Mouse (Mus musculus): ENCODE measurements around the gene Sytl3.
"Not testable (repeated sequence)": the region's sequence is repeated elsewhere in the genome, so short reads cannot be mapped to it uniquely, and the experiment has no call there.

Gene Sytl3

DNA sequence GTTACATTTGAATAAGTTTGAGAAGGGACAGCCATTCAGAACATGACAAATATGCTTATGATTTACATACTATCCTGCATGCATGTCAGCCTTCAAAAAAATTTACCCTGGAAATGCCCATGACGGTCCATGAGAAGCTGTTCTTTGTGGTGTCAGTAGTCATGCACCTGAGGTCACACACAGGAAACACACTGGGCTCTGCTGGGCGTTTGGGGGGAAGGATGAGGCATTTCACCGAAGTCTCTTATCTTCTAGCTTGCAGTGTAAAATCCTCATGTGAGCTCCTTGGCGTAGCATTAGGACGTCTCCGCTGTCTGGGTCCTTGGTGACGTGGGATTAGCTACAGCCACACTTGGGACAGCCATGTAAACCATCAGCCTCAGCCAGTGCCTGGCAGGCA lies at the start of gene Sytl3:
Sytl3 (plus strand) TSS at position 293 of the 400 bp plus-strand sequence.
- DNase-seq (ENCODE audit: low read depth, low spot score), result not testable (repeated sequence)

DNA sequence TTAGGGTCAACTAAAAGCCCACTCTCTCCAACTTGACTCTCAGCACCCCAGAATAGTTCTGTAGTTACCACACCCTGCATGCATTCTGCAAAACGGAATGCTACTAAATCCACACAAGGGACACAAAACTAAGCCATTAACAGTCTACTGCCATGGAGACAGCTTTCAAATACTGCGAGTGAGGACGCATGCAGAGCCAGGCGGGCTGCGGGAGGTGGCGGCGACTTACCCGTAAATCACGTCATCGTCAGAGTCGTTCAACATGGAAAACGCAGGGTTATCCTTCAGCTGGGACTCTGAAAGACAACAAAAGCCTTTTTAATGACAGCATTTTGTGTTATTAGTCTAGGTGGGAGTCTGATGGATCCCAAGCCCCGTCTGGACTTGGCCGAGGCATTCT lies 45.4 kb upstream of the Sytl3 start:
- DNase-seq (ENCODE audit: low read depth, low spot score), result not testable (repeated sequence)

DNA sequence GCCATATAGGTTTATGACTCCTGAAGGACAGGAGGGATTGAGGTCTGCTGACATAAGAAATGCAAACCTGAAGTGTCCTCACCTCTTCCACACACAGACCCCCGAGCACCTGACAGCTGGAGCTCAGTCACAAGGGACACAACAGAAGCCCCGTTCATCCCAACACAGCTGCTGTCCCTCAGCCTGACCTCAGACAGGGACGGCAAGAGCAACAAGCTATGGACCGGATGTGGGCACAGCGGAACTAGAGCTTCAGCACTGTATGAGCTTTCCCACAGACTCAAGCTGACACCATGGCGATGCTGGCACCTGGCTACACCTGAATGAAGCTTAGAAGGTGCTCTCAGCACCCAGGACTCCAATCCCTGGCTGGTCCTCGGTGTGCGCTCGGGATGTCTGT lies 44.6 kb upstream of the Sytl3 start:
- DNase-seq (ENCODE audit: low read depth, low spot score), result not testable (repeated sequence)

DNA sequence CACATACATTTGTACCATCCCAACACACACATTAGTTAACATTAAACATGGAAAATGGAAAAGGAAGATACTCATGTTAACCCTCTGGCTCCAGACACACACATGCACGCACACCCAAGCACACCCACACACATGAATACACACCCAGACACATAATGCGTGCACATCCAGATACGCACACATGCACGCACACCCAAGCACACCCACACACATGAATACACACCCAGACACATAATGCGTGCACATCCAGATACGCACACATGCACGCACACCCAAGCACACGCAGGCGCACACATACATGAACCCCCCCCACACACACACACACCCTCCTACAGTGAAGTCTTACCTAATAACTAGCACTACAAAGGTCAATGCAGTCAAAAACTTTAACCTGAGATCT lies 42.2 kb upstream of the Sytl3 start:
- not testable (repeated sequence) for DNase-seq (ENCODE audit: low read depth, low spot score)

DNA sequence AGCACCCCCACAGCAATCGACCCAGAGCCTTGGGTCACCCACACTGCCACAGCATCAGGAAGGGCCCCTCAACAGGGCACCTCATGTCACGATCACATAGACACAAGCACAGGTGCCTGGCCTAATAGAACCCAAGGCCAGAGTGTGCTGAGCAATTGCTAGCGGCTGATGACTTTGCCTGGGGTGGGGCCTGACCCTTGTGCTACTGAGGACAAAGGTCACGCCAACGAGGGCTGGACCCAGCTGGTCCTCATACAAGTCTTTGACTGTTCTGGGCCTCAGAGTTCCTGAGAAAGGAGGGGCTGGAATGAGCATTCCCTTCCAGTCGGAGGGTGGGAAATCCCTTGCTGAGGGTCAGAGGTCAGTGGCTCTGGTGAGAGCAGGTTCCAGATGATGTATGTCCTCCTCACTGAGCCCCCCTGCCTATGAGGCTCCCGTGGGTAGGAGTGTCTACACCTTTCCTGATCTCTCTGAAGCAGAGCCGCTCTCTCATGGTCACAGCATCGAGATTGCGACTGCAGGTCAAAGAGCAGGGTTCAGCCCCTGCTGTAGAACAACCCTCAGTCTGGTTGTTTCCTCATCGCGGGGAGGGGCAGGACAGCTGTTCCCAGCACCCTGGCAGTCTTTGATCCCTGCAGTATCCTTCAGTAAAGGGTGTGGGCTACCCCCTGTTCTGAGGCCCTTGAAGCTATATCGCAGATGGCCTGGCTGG lies 41.0 kb upstream of the Sytl3 start:
- not testable (repeated sequence) for DNase-seq (ENCODE audit: low read depth, low spot score)

DNA sequence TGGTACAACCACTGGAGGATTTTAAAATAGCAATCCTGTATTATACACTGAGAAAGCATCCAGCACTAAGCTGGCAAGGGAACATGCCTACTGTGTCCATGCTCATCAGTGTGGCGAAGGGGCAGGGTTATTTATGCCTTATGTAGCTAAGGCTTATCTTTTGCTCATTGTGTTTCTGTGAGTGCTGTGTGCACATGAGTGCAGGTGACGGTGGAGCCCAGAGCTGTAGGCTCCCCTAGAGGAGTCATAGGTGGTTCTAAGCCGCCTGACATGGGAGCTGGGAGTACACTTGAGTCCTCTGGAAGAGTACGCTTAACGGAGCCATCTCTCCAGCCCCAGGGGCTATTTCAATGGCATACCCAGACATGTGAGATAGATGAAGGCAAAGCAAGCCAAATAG lies 39.6 kb upstream of the Sytl3 start:
- DNase-seq (ENCODE audit: low read depth, low spot score), result not testable (repeated sequence)

DNA sequence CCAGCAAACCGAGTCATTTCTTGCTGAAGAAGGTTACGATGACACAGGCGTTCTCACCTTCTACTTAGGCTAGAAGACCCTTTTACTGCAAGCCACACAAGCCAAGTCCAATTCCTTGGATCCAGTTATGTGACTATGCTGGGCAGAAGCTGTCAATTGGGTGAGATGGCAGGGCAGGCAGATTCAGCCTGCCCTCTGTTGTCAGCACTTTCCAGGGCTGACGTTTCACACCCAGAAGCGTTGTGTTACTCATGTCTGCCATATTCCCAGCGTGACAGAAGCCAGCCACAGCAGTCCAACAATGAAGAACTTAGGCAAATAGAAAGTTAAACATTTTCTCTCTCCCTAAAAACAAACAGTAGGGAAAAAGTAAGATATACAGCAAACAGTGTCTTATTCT lies 38.9 kb upstream of the Sytl3 start:
- not testable (repeated sequence) for DNase-seq (ENCODE audit: low read depth, low spot score)

DNA sequence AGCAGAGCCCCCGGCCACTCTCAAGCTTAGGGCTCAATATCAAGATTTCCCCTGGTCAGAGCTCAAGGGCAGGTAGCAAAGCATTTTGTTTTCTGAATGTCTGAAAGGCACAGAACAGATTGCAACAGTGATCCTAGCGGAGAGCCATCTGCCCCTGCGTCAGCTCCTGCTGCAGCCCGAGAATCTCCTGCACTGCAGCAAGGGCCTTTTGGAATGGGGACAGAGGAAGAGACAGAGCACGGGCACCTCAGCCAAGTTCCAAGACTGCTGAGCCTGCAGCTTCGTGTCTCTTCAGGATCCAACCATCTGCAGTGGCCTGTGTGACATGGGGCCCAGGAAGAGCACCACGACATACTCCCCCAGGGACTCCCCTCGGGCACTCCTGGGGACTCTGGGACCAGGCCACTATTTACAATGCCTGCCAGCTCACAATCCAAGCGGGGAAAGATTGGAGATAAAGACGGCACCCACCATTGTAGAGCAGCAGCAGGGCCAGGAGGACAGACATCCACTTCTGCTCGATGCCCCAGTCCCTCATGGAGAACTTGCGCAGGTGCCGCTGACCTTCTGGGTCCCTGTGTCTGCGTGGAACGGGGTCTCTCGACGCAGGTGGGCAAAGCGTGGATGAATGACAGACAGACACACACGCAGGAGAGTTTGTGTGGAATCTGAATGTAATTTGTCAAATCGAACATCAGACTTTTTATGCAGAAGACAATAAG lies 38.0 kb upstream of the Sytl3 start:
- not testable (repeated sequence) for DNase-seq (ENCODE audit: low read depth, low spot score)

DNA sequence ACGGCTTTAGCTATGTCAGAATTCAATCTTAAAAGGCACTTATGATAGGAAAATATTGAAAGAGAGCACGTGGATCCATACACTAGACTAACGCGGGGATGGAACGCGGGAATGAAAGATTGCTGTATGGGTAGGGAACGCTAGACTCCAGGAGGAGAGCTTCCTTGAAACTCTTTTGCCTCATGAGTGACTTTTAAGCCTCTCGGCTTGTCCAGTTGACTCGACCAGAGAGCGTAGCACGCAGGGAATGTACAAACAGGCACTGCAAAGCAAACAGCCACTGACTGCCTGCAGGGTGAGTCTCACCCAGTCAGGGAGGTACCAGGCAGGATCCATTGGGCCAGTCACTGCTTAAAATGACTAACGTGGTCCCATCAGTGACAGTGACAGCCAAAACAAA lies 36.9 kb upstream of the Sytl3 start:
- DNase-seq (ENCODE audit: low read depth, low spot score), result not testable (repeated sequence)

DNA sequence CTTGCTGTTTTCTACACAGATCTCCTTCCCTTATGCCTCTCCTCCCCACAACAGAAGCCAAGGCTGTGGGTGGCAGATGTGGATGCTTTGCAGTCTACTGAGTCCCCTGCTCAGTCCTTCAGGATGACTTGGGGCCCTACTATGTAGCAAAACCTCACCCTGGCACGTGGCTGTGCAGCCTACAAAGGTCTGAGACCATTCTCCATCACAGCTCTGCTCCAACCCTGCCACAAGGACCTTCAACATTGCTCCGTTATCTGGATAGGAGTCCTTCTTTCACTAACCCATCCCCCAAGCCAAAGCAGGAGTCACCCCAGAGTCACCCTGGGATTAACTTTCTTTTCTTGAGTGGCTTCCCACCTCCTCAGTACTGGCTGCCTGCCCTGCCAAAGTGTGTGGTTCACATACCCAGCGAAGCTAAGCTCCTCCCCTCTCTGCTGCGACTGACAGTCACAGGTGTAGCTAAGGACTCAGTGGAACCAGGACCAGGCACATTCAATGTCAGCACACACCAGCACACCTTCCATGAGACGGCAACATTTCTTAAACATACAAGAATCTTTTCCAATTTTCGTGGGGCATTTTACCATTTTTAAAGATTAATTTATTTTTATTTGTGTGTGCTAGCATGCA lies 33.9 kb upstream of the Sytl3 start:
- DNase-seq (ENCODE audit: low read depth, low spot score), result not testable (repeated sequence)

DNA sequence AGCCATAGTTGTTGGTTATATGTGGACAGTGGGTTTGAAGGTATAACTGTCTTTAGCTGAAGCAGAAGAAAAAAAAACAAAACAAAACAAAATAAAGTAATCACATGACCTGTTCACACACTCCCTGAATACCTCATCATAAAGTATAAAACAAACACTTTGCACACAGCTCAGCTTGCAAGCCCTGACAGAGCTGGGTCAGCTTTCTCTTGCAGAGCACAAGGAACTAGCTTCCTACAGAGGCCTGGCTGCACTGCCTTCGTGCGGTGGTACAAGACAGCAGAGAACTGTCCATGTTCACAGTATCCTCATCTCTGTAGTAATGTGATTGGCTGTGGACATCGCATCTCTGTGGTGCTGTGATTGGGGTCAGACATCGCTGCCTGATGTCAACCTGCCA lies 28.5 kb upstream of the Sytl3 start:
- not testable (repeated sequence) for DNase-seq (ENCODE audit: low read depth, low spot score)

DNA sequence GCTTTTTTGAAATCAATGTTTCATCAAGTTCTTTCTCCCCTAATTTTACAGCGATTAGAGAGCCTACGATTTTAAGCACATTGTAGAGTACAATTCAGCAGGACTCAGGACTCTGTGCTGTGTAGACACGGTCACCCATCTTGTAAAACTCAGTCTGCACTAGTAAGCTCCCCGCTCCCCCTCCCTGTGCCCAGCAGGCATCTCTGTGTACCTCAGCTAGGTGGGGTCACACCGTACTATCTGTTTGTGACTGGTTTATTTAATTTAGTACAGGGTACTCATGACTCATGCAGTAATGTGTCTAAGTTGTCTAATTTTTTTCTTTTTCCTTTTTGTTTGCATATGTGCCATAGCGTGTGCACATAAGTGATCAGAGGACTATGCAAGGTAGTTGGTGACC lies 26.0 kb upstream of the Sytl3 start:
- not testable (repeated sequence) for DNase-seq (ENCODE audit: low read depth, low spot score)

DNA sequence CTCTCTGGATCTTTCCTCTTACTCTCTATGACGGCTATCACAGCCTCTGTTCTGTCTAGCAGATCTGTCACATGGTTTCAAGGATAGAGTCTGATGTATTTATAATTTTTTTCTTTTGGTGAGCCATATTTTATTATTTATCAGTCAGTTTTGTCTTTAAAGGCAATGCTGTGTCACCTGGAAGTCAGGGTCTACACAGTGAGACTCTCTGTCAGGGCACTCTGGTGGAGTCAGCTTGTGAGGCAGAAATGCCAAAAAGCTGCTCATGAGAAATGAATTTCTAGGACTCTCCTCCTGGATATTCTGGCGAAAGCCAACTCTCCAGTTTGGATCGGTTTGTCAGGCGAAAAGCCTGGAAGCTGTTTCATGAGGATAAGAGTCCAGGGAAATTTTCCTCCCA lies 23.1 kb upstream of the Sytl3 start:
- DNase-seq (ENCODE audit: low read depth, low spot score), result not testable (repeated sequence)

DNA sequence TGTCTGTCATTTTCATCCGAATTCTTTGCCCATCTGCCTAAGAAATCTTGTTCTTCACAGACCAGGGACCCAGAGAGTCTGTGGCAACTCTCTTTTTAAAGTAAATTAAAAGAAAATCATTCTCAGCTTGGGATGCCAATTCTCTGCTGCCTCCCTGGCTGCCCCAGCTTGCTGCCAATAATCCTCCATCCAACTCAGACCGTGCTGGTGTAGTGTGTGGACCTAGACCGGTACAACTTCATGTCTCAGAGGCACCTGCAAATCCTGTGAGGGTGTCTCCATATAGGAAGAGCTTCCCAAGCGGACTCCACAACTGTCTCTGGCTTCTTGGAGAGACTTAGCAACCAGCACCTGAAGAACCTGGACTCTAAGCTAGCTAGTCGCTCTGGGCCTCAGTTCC lies 22.0 kb upstream of the Sytl3 start:
- no peak for DNase-seq (ENCODE audit: low read depth, low spot score)

DNA sequence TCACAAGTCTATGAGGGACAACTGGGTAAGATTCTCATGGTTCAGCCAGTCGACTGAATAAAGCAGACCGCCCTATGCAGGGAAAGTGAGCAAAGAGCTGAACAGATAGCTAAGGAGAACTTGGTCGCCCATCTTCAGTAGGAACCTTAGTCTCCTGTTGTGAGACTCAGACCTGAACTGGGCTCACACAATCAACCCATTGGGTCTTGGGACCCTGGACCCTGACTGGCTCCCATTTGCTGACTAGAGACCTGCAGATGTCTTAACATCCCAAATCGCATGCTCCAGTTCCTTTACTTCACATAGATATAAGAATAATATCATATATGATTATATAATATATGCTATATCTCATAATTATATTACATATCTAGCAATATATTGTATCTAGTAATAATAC lies 21.5 kb upstream of the Sytl3 start:
- not testable (repeated sequence) for DNase-seq (ENCODE audit: low read depth, low spot score)

DNA sequence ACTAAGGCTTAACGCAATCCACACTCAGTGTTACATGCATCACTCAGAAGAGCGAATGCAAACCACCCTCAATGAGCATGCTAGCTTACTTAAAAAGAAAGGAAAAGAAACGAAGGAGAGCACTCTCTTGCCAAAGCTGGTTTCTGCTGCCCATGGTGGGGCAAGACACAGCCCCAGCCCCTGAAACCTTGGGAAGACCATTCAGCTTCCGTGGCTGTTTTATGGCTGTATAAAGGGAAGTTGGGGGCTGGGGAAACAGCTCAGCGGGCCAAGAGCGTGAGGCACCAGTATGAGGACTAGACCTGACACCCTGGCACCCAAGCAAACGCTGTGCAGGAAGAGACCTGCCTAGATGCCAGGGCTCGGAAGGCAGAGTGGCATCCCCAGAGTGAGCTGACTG lies 20.4 kb upstream of the Sytl3 start:
- not testable (repeated sequence) for DNase-seq (ENCODE audit: low read depth, low spot score)

DNA sequence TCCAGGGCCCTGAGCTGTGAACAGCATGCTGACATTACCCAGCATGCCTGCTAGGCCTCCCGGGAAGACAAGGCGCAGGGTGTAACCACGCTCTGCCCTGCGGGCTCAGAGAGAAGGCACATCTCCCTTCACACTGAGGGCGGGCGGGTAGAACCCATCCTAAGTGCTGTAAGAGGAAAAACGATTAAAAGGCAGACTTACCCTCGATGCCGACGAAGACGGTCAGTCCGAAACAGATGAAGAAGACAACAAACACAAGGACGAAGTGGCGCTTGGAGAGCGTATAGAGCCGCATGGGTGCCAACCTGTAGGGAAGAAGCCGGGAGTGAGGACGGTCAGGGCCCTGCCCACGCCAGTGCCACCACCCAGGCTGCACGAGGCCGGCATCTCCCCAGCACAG lies 19.4 kb upstream of the Sytl3 start:
- not testable (repeated sequence) for DNase-seq (ENCODE audit: low read depth, low spot score)

DNA sequence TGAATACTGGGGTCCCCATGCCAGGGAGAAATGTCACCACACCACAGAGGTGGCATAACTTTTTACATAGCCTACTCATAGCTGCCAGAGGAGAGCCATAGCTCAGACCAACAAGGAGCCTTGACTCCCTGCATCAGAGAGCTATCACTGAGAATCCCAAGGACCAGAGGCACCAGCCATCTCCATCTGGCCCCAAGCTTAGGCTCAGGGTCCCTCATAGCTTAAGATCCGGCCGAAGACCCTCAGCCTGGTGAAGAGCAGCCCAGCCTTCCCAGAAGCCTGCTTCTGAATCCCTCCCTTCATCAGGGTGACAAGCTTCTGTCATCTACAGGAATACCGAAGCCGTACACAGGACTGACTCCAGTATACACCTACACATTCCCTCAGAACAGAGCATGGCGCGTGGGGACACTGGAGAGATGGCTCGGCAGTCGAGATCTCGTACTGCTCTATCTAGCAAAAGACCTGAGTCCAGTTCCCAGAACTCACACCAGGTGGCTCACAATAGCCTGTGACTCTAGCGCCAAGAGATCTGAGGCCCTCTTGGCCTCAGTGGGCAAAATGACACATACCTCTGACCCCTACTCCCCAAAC lies 18.8 kb upstream of the Sytl3 start:
- not testable (repeated sequence) for DNase-seq (ENCODE audit: low read depth, low spot score)

DNA sequence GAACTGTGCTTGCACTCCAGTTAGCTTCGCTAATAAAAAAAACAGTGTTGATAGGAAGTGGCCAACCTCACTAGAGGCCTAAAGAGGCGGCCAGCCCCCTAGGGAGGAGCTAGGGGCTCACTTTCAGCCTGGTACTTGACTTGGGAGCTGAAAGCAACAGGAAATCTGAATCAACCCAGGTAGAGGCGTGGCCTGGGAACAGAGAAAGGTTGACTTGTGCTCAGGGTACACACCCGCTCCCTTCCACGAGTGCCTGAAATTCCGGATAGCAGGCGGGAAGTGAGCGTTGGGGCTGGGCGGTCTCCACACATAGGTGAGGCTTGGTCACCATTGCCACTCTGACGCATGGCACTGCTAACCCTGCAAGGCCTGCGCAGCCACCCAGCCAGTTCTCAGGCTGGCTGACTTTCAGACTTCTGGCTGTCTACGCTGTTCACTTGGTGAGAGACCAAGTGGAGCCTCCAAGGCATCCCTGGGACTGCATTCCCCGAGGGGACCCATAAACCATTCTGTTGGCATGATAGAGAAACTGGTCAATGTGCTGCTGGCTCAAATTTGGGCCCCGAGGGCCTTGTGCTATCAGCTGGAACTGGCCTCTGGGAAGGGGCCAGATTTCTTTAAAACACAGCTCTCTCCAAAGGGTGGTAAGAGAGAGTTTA lies 18.0 kb upstream of the Sytl3 start:
- not testable (repeated sequence) for DNase-seq (ENCODE audit: low read depth, low spot score)

DNA sequence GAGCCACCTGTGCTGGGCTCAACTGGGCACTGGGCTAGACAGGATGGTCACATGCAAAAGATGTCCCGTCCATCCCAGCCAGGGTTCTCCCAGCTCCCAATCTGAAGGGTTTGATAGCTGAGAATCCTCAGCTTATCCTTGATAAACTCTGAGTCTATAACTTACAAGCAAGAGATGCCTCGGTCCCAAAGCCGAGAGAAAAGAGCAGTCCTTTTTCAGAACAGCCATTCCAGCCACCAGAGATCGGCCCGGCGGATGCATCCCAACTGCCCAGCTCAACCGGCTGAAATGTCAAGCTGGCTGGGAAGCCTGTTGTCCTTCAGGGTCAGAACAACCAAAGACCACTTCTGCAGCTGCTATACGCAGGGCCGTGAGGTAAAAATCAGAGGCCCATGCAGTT lies 14.7 kb upstream of the Sytl3 start:
- not testable (repeated sequence) for DNase-seq (ENCODE audit: low read depth, low spot score)

DNA sequence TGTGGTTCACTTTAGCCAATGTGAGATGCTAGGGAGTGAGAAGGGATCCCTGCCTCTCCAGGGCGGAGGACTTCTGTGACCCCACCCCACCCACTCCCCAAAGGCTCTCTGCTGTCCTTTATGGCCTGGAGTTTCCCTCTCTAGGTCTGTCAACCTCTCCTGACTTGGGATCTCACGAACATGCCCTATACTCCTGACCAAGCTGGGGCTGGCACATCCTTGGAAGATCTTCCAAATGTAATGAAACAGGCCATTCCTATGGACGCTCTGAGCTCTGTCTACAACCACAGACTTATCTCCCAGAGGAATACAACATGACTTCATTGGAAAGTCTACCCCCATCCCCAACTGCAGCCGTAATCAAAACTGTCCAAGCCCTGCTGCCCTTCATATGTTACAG lies 14.2 kb upstream of the Sytl3 start:
- DNase-seq (ENCODE audit: low read depth, low spot score), result not testable (repeated sequence)

DNA sequence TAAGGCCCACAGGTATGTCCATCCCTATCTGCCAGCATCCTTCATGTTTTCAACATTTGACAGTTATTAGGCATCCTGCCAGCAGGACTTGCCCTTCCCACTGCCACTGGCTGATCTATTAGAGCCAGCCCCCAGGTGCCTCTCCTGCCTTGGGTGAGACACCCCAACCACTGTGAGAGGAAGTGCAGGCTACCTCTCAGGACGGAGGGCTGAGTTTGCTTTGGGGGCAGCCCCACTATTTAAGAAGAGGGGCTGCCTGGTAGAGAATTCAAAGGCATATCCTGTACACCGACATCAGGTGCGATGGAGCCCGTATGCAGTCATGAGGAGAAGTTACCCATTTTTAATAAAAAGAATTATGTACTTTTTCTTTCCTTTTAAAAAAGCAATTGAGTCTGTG lies 13.2 kb upstream of the Sytl3 start:
- DNase-seq (ENCODE audit: low read depth, low spot score), result not testable (repeated sequence)

Data from 3T3-L1 (cell line).